Mouse (Mus musculus) telencephalon, adult 2 months (tissue): ENCODE data around the gene Scamp2.

Experiments
- DNase-seq: peaks from one replicate; pipeline ENCODE4 v3.0.0-alpha.2; 2011; ENCODE audit warnings: low read depth, low spot score

Scamp2 gene

GRCm38 (mm10) chr9:57560861-57561710, at the start of gene Scamp2:
Scamp2 (plus strand) TSS chr9:57560943.
- DNase-seq = peak; percentile 93

- DNase-seq = no peak
These were observed 43.6 kb upstream of the Scamp2 start for GRCm38 (mm10) chr9:57517113-57517512.

GRCm38 (mm10) chr9:57520375-57521055, 40.2 kb upstream of the Scamp2 start:
- DNase-seq = no peak

GRCm38 (mm10) chr9:57521056-57521911, 39.5 kb upstream of the Scamp2 start, which contains the start of gene Cox5a:
Cox5a (plus strand) TSS chr9:57521274.
- DNase-seq = peak; percentile 91

- DNase-seq = no peak
These were observed 38.5 kb upstream of the Scamp2 start for GRCm38 (mm10) chr9:57522114-57522860.

GRCm38 (mm10) chr9:57522861-57523246, 37.9 kb upstream of the Scamp2 start:
- DNase-seq = no peak

GRCm38 (mm10) chr9:57523754-57524153, 37.0 kb upstream of the Scamp2 start:
- DNase-seq = no peak

- DNase-seq = no peak
These were observed 36.3 kb upstream of the Scamp2 start for GRCm38 (mm10) chr9:57524439-57524838.

- no peak for DNase-seq
These were observed 35.2 kb upstream of the Scamp2 start for GRCm38 (mm10) chr9:57525516-57525915.

GRCm38 (mm10) chr9:57526435-57526834, 34.3 kb upstream of the Scamp2 start:
- DNase-seq = no peak

GRCm38 (mm10) chr9:57531946-57532345, 28.8 kb upstream of the Scamp2 start:
- no peak for DNase-seq

- no peak for DNase-seq
These were observed 24.4 kb upstream of the Scamp2 start for GRCm38 (mm10) chr9:57536362-57536761.

GRCm38 (mm10) chr9:57537044-57537727, 23.6 kb upstream of the Scamp2 start, which contains the start of gene Fam219b:
Fam219b (plus strand) TSS chr9:57537528.
- peak; percentile 84 for DNase-seq

- no peak for DNase-seq
These were observed 23.0 kb upstream of the Scamp2 start for GRCm38 (mm10) chr9:57537728-57538181.

- DNase-seq = no peak
These were observed 21.2 kb upstream of the Scamp2 start for GRCm38 (mm10) chr9:57539550-57539949.

GRCm38 (mm10) chr9:57541312-57541711, 19.4 kb upstream of the Scamp2 start:
- DNase-seq = no peak

GRCm38 (mm10) chr9:57543951-57544350, 16.8 kb upstream of the Scamp2 start:
- no peak for DNase-seq

GRCm38 (mm10) chr9:57547287-57547686, 13.5 kb upstream of the Scamp2 start:
- DNase-seq = no peak

GRCm38 (mm10) chr9:57547869-57548268, 12.9 kb upstream of the Scamp2 start:
- DNase-seq = no peak

- DNase-seq = no peak
These were observed 11.6 kb upstream of the Scamp2 start for GRCm38 (mm10) chr9:57549186-57549585.
